Mouse (Mus musculus) left cerebral cortex, postnatal 10 days (tissue): ENCODE data around the gene Cd151. TPM values are rescaled to one million over a fixed set of nuclear protein-coding genes. Genes with fewer than 3 reads are reported as not detected.

Experiments used
- DNase-seq, 2 experiments: peaks; one replicate each; pipeline ENCODE4 v3.0.0; 2021 to 2022; ENCODE audit warnings: low spot score in 2 of 2, mixed read lengths in 1 of 2; ENCODE audit errors: extremely low spot score in 1 of 2
- intact Hi-C: fragments of 180-260 bp; cut with DNase I; formaldehyde crosslinking; loops from one replicate; pipeline ENCODE4 v1.15.1; 2025
- total RNA-seq, 2 experiments: library from RNA; stranded (reverse); gene quantifications; 2 replicates each; pipeline ENCODE4 v1.2.3; 2021

Cd151 gene
- total RNA-seq, 2 experiments from 2014 or later: 31.8 to 33.7 TPM

DNA sequence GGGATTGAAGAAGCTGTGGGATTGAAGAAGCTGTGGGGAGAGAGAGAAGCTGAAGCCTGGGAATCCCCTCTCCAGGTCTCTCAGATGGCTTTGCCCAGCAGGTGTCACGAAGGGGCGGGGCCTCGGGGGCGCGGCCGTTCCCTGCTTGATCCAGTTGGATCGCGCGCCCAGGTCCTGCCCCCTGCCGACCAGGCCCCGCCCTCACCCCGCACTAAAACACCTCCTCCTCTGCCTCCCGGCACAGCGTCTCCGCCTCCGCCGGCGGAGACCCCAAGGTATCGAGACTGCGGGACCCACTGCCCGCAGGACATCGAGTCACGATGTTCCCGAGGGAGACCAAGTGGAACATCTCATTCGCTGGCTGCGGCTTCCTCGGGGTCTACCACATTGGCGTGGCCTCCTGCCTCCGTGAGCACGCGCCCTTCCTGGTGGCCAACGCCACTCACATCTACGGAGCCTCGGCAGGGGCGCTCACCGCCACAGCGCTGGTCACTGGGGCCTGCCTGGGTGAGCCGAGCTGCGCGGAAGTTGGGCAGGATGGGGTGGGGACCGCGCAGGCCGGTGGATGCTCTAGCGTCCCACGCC, 12.1 kb upstream of the Cd151 start, which contains the start of gene Pnpla2:
Gene Pnpla2, plus strand, starts transcription at position 232 of the 585 bp plus-strand sequence.
- intact Hi-C loops: no loop called here

DNA sequence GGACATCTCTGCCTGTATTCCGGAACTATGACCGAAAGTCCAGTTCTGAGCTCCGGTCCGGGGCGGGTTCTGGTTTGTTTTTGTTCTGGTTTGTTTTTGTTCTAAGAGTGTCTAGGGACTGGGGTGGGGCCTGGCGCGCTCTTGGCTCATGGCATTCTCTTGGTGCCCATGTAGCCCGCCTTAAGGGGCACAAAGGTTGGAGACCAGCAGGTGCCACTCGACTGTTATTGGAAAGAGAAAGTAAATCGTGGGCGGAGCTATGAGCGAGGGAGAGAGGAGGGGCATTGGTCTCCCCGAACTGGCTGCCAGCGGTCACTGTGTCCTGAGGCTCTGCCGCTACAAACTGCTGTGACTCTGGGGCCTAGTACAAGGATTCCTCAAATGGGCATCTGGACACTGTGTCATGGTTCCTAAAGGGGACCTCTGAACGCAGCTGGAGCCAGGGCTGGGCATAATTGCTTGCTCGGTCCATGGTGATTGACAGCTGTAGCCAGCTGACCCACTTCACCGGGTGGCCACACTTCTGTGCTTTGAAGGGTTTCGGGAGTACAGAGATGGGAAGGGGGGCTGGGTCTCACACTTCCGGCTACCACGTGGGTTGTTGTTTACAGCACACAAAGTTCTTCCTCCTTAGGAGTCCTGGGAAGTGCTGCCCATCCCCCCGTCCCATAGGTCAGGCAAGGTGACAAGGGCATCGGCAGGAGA, 11.4 kb upstream of the Cd151 start:
- DNase-seq: peak in 1 of 2 experiments; percentile 85
- intact Hi-C loops: no loop called here

More for the DNA sequence above, 12.1 kb upstream of the Cd151 start, which contains the start of gene Pnpla2:
- DNase-seq: peak; percentile 86 to 98

DNA sequence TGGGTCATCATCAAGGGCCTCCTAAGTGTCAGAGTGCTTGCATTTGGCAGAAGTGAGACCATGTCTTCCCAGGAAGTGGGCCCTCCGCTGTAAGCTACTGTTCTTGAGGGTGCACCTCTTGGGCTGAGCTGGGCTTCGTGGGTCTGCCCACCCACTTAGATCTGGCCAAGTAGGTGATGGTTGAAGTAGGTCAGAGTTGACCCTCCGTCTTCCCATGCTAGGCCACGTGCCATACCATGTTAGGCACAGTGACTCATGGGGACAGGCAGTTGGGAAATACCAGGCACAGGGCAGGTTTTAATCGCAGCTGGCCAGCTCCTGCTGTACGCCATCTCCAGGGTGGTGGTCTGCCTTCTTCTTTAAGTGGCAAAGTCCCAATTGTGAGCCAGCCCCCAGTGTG, 10.5 kb upstream of the Cd151 start:
- intact Hi-C loops: no loop called here

DNA sequence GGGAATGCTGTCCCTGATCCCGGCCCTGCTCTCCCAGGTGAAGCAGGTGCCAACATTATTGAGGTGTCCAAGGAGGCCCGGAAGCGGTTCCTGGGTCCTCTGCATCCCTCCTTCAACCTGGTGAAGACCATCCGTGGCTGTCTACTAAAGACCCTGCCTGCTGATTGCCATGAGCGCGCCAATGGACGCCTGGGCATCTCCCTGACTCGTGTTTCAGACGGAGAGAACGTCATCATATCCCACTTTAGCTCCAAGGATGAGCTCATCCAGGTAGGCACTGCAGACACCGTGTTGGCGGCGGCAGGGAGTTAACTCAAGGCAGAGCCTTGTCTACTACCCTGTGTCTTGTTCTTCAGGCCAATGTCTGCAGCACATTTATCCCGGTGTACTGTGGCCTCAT, 10.0 kb upstream of the Cd151 start:
- intact Hi-C loops: no loop called here

More for the DNA sequence above, 10.5 kb upstream of the Cd151 start:
- no peak for DNase-seq

GRCm38 (mm10) chr7:141457986-141458660, 9.1 kb upstream of the Cd151 start:
- DNase-seq: peak in 1 of 2 experiments; percentile 57
- intact Hi-C loops: no loop called here

More for the DNA sequence above, 10.0 kb upstream of the Cd151 start:
- DNase-seq: no peak

- DNase-seq: no peak
- intact Hi-C loops: no loop called here
Observed at GRCm38 (mm10) chr7:141458661-141459060, 8.5 kb upstream of the Cd151 start.

DNA sequence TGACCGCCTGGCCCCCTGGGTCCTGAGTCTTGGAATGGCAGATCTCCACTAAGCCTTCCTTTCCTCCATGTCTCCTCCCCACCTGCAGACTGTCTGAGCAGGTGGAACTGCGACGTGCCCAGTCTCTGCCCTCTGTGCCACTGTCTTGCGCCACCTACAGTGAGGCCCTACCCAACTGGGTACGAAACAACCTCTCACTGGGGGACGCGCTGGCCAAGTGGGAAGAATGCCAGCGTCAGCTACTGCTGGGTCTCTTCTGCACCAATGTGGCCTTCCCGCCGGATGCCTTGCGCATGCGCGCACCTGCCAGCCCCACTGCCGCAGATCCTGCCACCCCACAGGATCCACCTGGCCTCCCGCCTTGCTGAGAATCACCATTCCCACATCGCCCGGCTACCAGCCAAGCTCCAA, 7.9 kb upstream of the Cd151 start:
- intact Hi-C loops: no loop called here
- DNase-seq: no peak

GRCm38 (mm10) chr7:141460001-141460390, 7.2 kb upstream of the Cd151 start:
- intact Hi-C loops: no loop called here
- no peak for DNase-seq

DNA sequence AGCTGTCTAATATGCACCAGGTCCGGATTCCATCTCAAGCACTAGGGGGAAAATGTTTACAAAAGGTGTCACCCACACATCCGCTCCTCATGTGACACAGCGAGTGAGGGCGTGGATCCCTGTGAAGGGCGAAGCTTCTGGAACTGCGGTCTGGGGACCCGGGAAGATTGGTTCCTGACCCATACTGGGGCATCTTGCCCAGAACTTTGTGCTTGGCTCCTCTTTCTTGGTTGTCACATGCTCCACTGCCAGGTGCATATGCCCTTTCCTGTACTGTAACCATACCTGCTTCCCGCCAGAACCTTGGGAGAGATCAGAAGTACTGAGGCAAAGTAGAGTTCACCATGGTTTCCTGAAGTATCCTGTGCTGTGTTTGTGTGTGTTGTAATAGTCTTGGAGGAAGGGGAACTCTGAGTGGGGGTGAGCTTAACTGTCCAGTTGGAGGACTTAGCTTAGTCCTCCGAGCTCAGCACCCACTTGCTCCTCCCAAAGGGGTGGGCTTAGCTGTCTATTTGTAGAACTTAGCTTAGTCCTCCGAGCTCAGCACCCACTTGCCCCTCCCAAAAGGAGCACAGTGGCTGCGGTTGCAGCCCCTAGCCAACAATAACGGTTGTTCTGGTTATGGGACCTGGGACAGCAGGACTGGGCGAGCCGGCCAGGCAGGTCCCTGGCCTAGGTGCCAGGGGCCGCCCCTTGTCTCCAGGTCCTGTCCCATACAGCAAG, 6.6 kb upstream of the Cd151 start, which contains the start of gene Cracr2b:
Gene Cracr2b, plus strand, starts transcription at position 704 of the 723 bp plus-strand sequence.
- intact Hi-C loops: no loop called here
- peak in 1 of 2 experiments; percentile 56 for DNase-seq

- peak in 1 of 2 experiments; percentile 68 for DNase-seq
- intact Hi-C loops: no loop called here
Observed at GRCm38 (mm10) chr7:141461521-141462332, 5.5 kb upstream of the Cd151 start.

DNA sequence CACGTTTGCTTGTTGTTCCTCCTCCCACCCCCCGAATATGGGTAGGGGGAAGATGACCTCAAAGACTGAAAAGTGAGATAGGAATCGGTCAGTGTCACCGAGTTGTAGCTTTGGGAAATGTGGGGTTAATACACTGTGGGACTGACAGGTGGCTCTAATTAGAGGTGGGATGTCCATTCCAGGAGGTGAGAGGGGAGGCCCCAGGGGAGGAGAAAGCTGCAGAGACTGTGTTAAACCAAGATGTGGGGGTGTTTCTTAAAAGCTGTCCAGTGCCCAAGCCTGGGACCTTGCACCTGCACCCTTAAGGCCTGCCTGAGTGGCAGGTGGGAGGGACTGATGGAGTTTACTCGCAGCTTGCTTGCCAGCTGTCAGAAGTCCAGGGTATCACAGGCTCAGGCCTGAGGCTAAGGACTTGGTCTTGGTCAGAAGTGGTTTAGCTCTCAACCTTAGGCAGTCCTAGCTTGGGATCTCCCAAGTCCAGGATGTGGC, 4.8 kb upstream of the Cd151 start:
- peak in 1 of 2 experiments; percentile 42 for DNase-seq
- intact Hi-C loops: no loop called here

- peak in 1 of 2 experiments; percentile 83 for DNase-seq
- intact Hi-C loops: no loop called here
Observed at GRCm38 (mm10) chr7:141463824-141464602, 3.2 kb upstream of the Cd151 start.

DNA sequence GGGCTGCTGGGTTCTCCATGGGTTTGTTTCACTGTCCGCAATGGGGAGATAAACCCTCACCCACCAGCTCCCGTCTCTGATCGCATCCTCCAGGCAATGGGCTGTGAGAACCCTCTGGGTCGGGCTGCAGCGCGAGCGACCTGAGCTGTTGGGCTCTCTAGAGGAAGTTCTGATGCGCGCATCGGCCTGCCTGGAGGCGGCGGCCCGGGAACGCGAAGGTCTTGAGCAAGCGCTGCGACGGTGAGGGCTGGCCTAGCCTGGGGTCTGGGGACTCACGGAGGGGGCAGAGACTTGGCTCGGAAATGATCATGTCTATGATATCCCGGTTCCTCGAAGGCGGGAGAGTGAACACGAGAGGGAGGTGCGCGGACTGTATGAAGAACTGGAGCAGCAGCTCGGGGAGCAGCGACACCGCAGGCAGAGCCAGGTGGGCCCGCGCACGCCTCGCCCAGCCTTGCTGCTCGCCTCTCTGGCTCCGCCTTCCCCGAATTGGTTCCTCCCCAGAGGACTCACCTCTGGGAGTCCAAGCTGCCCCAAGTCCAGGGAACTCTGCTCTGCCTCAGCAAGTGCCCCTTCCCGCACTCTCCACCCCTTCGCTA, 2.5 kb upstream of the Cd151 start:
- intact Hi-C loops: no loop called here
- peak in 1 of 2 experiments; percentile 62 for DNase-seq

GRCm38 (mm10) chr7:141465388-141466044, 1.7 kb upstream of the Cd151 start:
- DNase-seq: peak in 1 of 2 experiments; percentile 58
- intact Hi-C loops: no loop called here

GRCm38 (mm10) chr7:141466045-141466394, 1.2 kb upstream of the Cd151 start:
- peak in 1 of 2 experiments; percentile 48 for DNase-seq
- intact Hi-C loops: no loop called here

- no peak for DNase-seq
Observed at GRCm38 (mm10) chr7:141466607-141467148, 514 bp upstream of the Cd151 start.

More at GRCm38 (mm10) chr7:141466607-141467148, 514 bp upstream of the Cd151 start:
- intact Hi-C loops: no loop called here
